Mouse (Mus musculus): ENCODE data around the gene Tmem189. TPM values are rescaled to one million over a fixed set of nuclear protein-coding genes. Genes with fewer than 3 reads are reported as not detected.
A peak's percentile ranks its signal among the peaks of the same experiment; 100 is the strongest.

The Tmem189 gene
- polyA plus RNA-seq, 1 experiment from 2014 or later = 33.4 TPM

GRCm38 (mm10) chr2:167696143-167696542 is 6.5 kb upstream of the Tmem189 start:
- Histone ChIP-seq H3K27me3 (replicated peaks) (peaks cover 10% of the 10 kb centered on the region), H3K27ac (no peak overlapping the region), H3K9me3 (no peaks in the 10 kb centered on the region), H3K4me2 (no peak overlapping the region), H3K4me3 (no peak overlapping the region), H3K9ac (no peak overlapping the region), H3K4me1 (no peaks in the 10 kb centered on the region), H3K36me3 (replicated peaks) (no peaks in the 10 kb centered on the region)
- ATAC-seq (replicated peaks) = no peak
- 93% methylated on average over 7 of the region's 7 CpGs for WGBS

- Histone ChIP-seq H3K9me3 (no peaks in the 10 kb centered on the region), H3K36me3 (replicated peaks) (no peaks in the 10 kb centered on the region), H3K27ac (no peak overlapping the region), H3K4me1 (no peaks in the 10 kb centered on the region), H3K27me3 (replicated peaks) (peaks cover 17% of the 10 kb centered on the region), H3K4me2 (no peak overlapping the region), H3K9ac (no peak overlapping the region), H3K4me3 (no peak overlapping the region)
- WGBS = 68% methylated on average over 14 of the region's 14 CpGs
- no peak for ATAC-seq (replicated peaks)
Observed at GRCm38 (mm10) chr2:167695491-167695890, 5.9 kb upstream of the Tmem189 start.

- Histone ChIP-seq H3K4me3 (no peak overlapping the region), H3K4me1 (no peaks in the 10 kb centered on the region; the same call in 1 of the 2 replicates), H3K36me3 (replicated peaks) (no peaks in the 10 kb centered on the region), H3K4me2 (no peak overlapping the region), H3K27me3 (replicated peaks) (peaks cover 20% of the 10 kb centered on the region), H3K27ac (no peak overlapping the region), H3K9me3 (no peaks in the 10 kb centered on the region), H3K9ac (no peak overlapping the region)
- ATAC-seq (replicated peaks) = no peak
- 95% methylated on average over 7 of the region's 7 CpGs for WGBS
Observed at GRCm38 (mm10) chr2:167694963-167695362, 5.3 kb upstream of the Tmem189 start.

GRCm38 (mm10) chr2:167694244-167694643 is 4.6 kb upstream of the Tmem189 start:
- Histone ChIP-seq H3K9me3 (no peaks in the 10 kb centered on the region), H3K4me3 (no peak overlapping the region), H3K4me2 (no peak overlapping the region), H3K4me1 (peaks cover 7% of the 10 kb centered on the region; the same call in 1 of the 2 replicates), H3K36me3 (replicated peaks) (no peaks in the 10 kb centered on the region), H3K9ac (no peak overlapping the region), H3K27ac (no peak overlapping the region), H3K27me3 (replicated peaks) (peaks cover 27% of the 10 kb centered on the region)
- 86% methylated on average over 1 of the region's 1 CpGs for WGBS
- ATAC-seq (replicated peaks) = no peak

- H3K9ac ChIP-seq = no peak overlapping the region
- no peak overlapping the region for H3K4me3 ChIP-seq
- no peak for ATAC-seq (replicated peaks)
- H3K27ac ChIP-seq = no peak overlapping the region
- WGBS = 97% methylated on average over 2 of the region's 2 CpGs
- peaks cover 34% of the 10 kb centered on the region for H3K27me3 ChIP-seq (replicated peaks)
- no peak overlapping the region for H3K4me2 ChIP-seq
- H3K4me1 ChIP-seq = peaks cover 13% of the 10 kb centered on the region; the same call in 1 of the 2 replicates
- H3K9me3 ChIP-seq = no peaks in the 10 kb centered on the region
- no peaks in the 10 kb centered on the region for H3K36me3 ChIP-seq (replicated peaks)
Observed at GRCm38 (mm10) chr2:167693540-167693939, 3.9 kb upstream of the Tmem189 start.

GRCm38 (mm10) chr2:167692831-167693230 is 3.2 kb upstream of the Tmem189 start:
- H3K36me3 ChIP-seq (replicated peaks) = no peaks in the 10 kb centered on the region
- WGBS = 73% methylated on average over 3 of the region's 3 CpGs
- H3K27me3 ChIP-seq (replicated peaks) = peaks cover 41% of the 10 kb centered on the region
- no peak overlapping the region for H3K9ac ChIP-seq
- H3K4me3 ChIP-seq = no peak overlapping the region
- H3K27ac ChIP-seq = no peak overlapping the region
- no peak for ATAC-seq (replicated peaks)
- no peak overlapping the region for H3K4me2 ChIP-seq
- H3K9me3 ChIP-seq = no peaks in the 10 kb centered on the region
- peaks cover 16% of the 10 kb centered on the region; the same call in 1 of the 2 replicates for H3K4me1 ChIP-seq

- no peak overlapping the region for H3K4me2 ChIP-seq
- no peak overlapping the region for H3K27ac ChIP-seq
- no peak for ATAC-seq (replicated peaks)
- 89% methylated on average over 14 of the region's 14 CpGs for WGBS
- H3K4me3 ChIP-seq = no peak overlapping the region
- no peak overlapping the region for H3K9ac ChIP-seq
- H3K9me3 ChIP-seq = no peaks in the 10 kb centered on the region
- no peaks in the 10 kb centered on the region for H3K36me3 ChIP-seq (replicated peaks)
- H3K27me3 ChIP-seq (replicated peaks) = peaks cover 48% of the 10 kb centered on the region
- H3K4me1 ChIP-seq = peaks cover 16% of the 10 kb centered on the region; the same call in 1 of the 2 replicates
Observed at GRCm38 (mm10) chr2:167691871-167692661, 2.4 kb upstream of the Tmem189 start.

GRCm38 (mm10) chr2:167691410-167691809 is 1.8 kb upstream of the Tmem189 start:
- no peak overlapping the region for H3K9ac ChIP-seq
- ATAC-seq (replicated peaks) = no peak
- no peaks in the 10 kb centered on the region for H3K36me3 ChIP-seq (replicated peaks)
- no peak overlapping the region for H3K27ac ChIP-seq
- no peaks in the 10 kb centered on the region for H3K9me3 ChIP-seq
- peaks cover 52% of the 10 kb centered on the region for H3K27me3 ChIP-seq (replicated peaks)
- no peak overlapping the region for H3K4me2 ChIP-seq
- peaks cover 16% of the 10 kb centered on the region; the same call in 1 of the 2 replicates for H3K4me1 ChIP-seq
- WGBS = 89% methylated on average over 6 of the region's 6 CpGs
- H3K4me3 ChIP-seq = no peak overlapping the region

GRCm38 (mm10) chr2:167690962-167691311 is 1.3 kb upstream of the Tmem189 start:
- 89% methylated on average over 12 of the region's 12 CpGs for WGBS
- H3K4me1 ChIP-seq = peaks cover 16% of the 10 kb centered on the region; the same call in 1 of the 2 replicates
- ATAC-seq (replicated peaks) = no peak
- H3K9ac ChIP-seq = no peak overlapping the region
- peaks cover 52% of the 10 kb centered on the region for H3K27me3 ChIP-seq (replicated peaks)
- H3K9me3 ChIP-seq = no peaks in the 10 kb centered on the region
- H3K27ac ChIP-seq = no peak overlapping the region
- no peak overlapping the region for H3K4me3 ChIP-seq
- H3K4me2 ChIP-seq = no peak overlapping the region
- no peaks in the 10 kb centered on the region for H3K36me3 ChIP-seq (replicated peaks)

- no peak overlapping the region for H3K27ac ChIP-seq
- H3K4me3 ChIP-seq = peak overlapping the region; percentile 61
- no peak for ATAC-seq (replicated peaks)
- peak overlapping the region; percentile 82 for H3K4me2 ChIP-seq
- no peaks in the 10 kb centered on the region for H3K36me3 ChIP-seq (replicated peaks)
- WGBS = 61% methylated on average over 15 of the region's 15 CpGs
- H3K27me3 ChIP-seq (replicated peaks) = peaks cover 57% of the 10 kb centered on the region
- H3K4me1 ChIP-seq = peaks cover 16% of the 10 kb centered on the region; the same call in 1 of the 2 replicates
- H3K9me3 ChIP-seq = no peaks in the 10 kb centered on the region
- H3K9ac ChIP-seq = no peak overlapping the region; the same call in 1 of the 2 replicates
Observed at GRCm38 (mm10) chr2:167690219-167690961, 768 bp upstream of the Tmem189 start.

- Histone ChIP-seq H3K27ac (no peak within 1 kb of the TSS), H3K9ac (peak within 1 kb of the TSS; percentile 35), H3K27me3 (replicated peaks) (peaks cover 63% of the 10 kb centered on the region), H3K4me3 (peak within 1 kb of the TSS; percentile 61), H3K9me3 (no peaks in the 10 kb centered on the region), H3K4me1 (peaks cover 16% of the 10 kb centered on the region; the same call in 1 of the 2 replicates), H3K4me2 (peak within 1 kb of the TSS; percentile 82), H3K36me3 (replicated peaks) (no peaks in the 10 kb centered on the region)
- peak; percentile 51; the same call in 1 of the 2 replicates for ATAC-seq (replicated peaks)
- 1% methylated on average over 78 of the region's 147 CpGs for WGBS
Observed at GRCm38 (mm10) chr2:167688498-167689451, 847 bp downstream of the Tmem189 start, which contains the start of gene Cebpb. Cebpb (plus strand) TSS chr2:167688915.
